Mouse (Mus musculus): ENCODE measurements around the gene Rin2. TPM values are rescaled to one million over a fixed set of nuclear protein-coding genes. Genes with fewer than 3 reads are reported as not detected.
A peak's percentile ranks its signal among the peaks of the same experiment; 100 is the strongest.
"Not testable (repeated sequence)": the region's sequence is repeated elsewhere in the genome, so short reads cannot be mapped to it uniquely, and the experiment has no call there.

Rin2 gene
- polyA plus RNA-seq, 1 experiment from 2014 or later = 21.4 TPM

GRCm38 (mm10) chr2:145884036-145884912, 209.3 kb downstream of the Rin2 start:
- ATAC-seq (ENCODE audit: low FRiP score) = no peak
- H3K9ac ChIP-seq = no peak overlapping the region
- H3K4me1 ChIP-seq = peaks cover 5% of the 10 kb centered on the region; the same call in 1 of the 2 replicates
- H3K4me3 ChIP-seq = no peak overlapping the region
- peak overlapping the region; percentile 13 for H3K4me2 ChIP-seq (replicated peaks)
- H3K9me3 ChIP-seq (replicated peaks) = no peaks in the 10 kb centered on the region
- no peaks in the 10 kb centered on the region for H3K27me3 ChIP-seq
- peaks cover 20% of the 10 kb centered on the region for H3K36me3 ChIP-seq
- peak overlapping the region; percentile 70; the same call in 1 of the 2 replicates for H3K27ac ChIP-seq
- 41% methylated on average over 17 of the region's 17 CpGs for WGBS

GRCm38 (mm10) chr2:145884913-145885785, 210.1 kb downstream of the Rin2 start:
- Histone ChIP-seq H3K27ac (peak overlapping the region; percentile 70; the same call in 1 of the 2 replicates), H3K36me3 (peaks cover 16% of the 10 kb centered on the region), H3K27me3 (no peaks in the 10 kb centered on the region), H3K4me1 (peaks cover 5% of the 10 kb centered on the region; the same call in 1 of the 2 replicates), H3K9ac (no peak overlapping the region), H3K4me3 (no peak overlapping the region), H3K9me3 (replicated peaks) (no peaks in the 10 kb centered on the region), H3K4me2 (replicated peaks) (no peak overlapping the region)
- no peak for ATAC-seq (ENCODE audit: low FRiP score)
- WGBS = 68% methylated on average over 14 of the region's 14 CpGs

DNA sequence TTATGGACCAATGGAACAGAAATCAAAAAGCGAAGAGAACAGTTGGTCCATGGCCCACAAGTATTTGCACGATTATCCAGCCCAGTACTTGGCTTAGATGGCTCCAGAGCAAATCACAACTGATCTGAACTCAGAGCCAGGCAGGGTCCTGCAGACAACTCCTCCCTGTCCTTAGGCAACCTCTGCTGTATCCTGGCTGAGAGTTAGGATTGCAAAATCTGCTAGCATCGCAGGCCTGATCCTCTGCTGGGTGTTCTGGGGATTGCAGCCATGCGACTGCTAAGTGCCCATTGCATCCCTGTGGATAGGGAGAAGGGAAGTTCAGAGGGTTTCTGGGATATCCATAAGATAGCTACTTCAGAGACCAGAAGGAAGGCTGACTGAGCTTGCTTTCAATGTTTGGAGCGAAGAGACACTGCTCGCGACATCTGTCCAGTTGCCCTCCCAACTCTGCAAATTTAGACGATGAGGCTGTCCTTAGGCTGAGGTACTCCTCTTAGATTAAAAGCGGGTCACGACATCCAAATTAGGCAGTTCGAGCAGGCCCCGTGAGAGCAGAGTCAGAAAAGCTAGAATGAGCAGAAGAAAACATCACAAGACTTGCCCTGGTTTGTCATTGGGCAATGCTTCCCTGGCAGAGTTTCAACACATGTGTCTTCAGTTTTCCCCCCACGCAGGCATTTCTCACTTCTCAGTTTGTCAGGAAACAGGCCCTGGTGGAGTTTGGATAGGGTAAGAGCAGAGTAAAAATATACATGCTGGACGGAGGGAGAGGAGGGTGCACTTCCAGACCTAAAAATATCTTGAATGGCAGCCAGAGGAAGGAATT, 213.1 kb downstream of the Rin2 start:
- WGBS = 72% methylated on average over 14 of the region's 14 CpGs
- H3K27me3 ChIP-seq = no peaks in the 10 kb centered on the region

DNA sequence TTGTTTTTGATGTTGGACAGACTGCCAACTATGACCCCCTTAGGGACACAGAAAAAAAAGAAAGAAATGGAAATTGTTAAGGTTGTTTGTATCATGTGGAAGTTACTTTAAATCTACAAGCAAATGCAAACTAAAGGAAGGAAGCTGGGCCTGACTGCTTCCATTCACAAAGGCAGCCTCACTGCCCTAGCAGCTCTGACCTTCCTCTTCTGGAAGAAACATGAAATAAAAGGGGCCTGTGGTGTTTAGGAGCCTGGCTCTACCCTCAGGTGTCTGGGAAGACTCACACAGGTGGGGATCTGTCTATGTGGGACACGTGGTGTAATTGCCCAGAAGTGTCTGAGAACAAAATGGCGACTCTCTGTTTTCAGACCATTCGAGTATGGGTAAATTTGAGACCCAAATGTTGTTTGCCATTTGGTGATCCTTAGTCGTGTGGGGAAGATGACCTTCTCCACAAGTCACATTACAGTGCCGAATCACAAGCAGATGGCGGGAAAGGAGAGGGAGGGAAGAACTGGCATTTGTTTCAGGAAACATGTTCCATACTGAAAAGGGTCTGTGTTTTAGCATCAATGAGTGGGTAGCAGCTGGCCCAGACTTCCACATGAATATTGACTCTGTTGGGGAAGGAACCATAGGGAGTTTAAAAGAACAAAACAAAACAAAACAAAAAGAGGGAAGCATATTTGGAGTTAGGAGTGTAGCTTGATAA, 213.9 kb downstream of the Rin2 start:
- Histone ChIP-seq H3K4me1 (peaks cover 4% of the 10 kb centered on the region; the same call in 1 of the 2 replicates), H3K9me3 (replicated peaks) (no peaks in the 10 kb centered on the region), H3K9ac (no peak overlapping the region), H3K4me3 (no peak overlapping the region), H3K27me3 (no peaks in the 10 kb centered on the region), H3K36me3 (peaks cover 12% of the 10 kb centered on the region), H3K27ac (peak overlapping the region; percentile 66; the same call in 1 of the 2 replicates), H3K4me2 (replicated peaks) (no peak overlapping the region)
- no peak for ATAC-seq (ENCODE audit: low FRiP score)
- WGBS = 59% methylated on average over 6 of the region's 6 CpGs

More for the DNA sequence above, 213.1 kb downstream of the Rin2 start:
- no peak for ATAC-seq (ENCODE audit: low FRiP score)
- Histone ChIP-seq H3K9me3 (replicated peaks) (no peaks in the 10 kb centered on the region), H3K4me1 (peaks cover 5% of the 10 kb centered on the region; the same call in 1 of the 2 replicates), H3K4me2 (replicated peaks) (no peak overlapping the region), H3K9ac (no peak overlapping the region), H3K4me3 (no peak overlapping the region), H3K27ac (no peak overlapping the region; the same call in 1 of the 2 replicates), H3K36me3 (peaks cover 12% of the 10 kb centered on the region)

- H3K4me3 ChIP-seq = no peak overlapping the region
- ATAC-seq (ENCODE audit: low FRiP score) = no peak
- H3K36me3 ChIP-seq = peaks cover 8% of the 10 kb centered on the region
- no peak overlapping the region for H3K27ac ChIP-seq
- H3K9me3 ChIP-seq (replicated peaks) = no peaks in the 10 kb centered on the region
- H3K27me3 ChIP-seq = no peaks in the 10 kb centered on the region
- no peaks in the 10 kb centered on the region for H3K4me1 ChIP-seq
- H3K9ac ChIP-seq = no peak overlapping the region
- no peak overlapping the region for H3K4me2 ChIP-seq (replicated peaks)
- 98% methylated on average over 2 of the region's 2 CpGs for WGBS
These were observed 215.6 kb downstream of the Rin2 start for GRCm38 (mm10) chr2:145890571-145890970.

- no peak overlapping the region for H3K4me3 ChIP-seq
- no peaks in the 10 kb centered on the region for H3K27me3 ChIP-seq
- WGBS = over 99% methylated on average over 6 of the region's 6 CpGs
- ATAC-seq (ENCODE audit: low FRiP score) = no peak
- H3K9me3 ChIP-seq (replicated peaks) = no peaks in the 10 kb centered on the region
- no peak overlapping the region for H3K4me2 ChIP-seq (replicated peaks)
- H3K36me3 ChIP-seq = no peaks in the 10 kb centered on the region
- H3K27ac ChIP-seq = no peak overlapping the region
- no peaks in the 10 kb centered on the region for H3K4me1 ChIP-seq
- H3K9ac ChIP-seq = no peak overlapping the region
These were observed 218.7 kb downstream of the Rin2 start for GRCm38 (mm10) chr2:145893756-145894155.

GRCm38 (mm10) chr2:145898106-145898505, 223.1 kb downstream of the Rin2 start:
- Histone ChIP-seq H3K4me3 (no peak overlapping the region), H3K36me3 (no peaks in the 10 kb centered on the region), H3K9me3 (replicated peaks) (no peaks in the 10 kb centered on the region), H3K27me3 (no peaks in the 10 kb centered on the region), H3K9ac (no peak overlapping the region), H3K27ac (no peak overlapping the region), H3K4me1 (peaks cover 3% of the 10 kb centered on the region; the same call in 1 of the 2 replicates), H3K4me2 (replicated peaks) (no peak overlapping the region)
- no peak for ATAC-seq (ENCODE audit: low FRiP score)
- 79% methylated on average over 9 of the region's 9 CpGs for WGBS

GRCm38 (mm10) chr2:145900318-145900717, 225.3 kb downstream of the Rin2 start:
- not testable (repeated sequence) for H3K9me3 ChIP-seq (replicated peaks); H3K27ac ChIP-seq; H3K4me3 ChIP-seq; H3K36me3 ChIP-seq; ATAC-seq (ENCODE audit: low FRiP score); H3K4me2 ChIP-seq (replicated peaks); H3K27me3 ChIP-seq; H3K9ac ChIP-seq
- WGBS = 77% methylated on average over 6 of the region's 8 CpGs
- H3K4me1 ChIP-seq = peaks cover 16% of the 10 kb centered on the region

- H3K9ac ChIP-seq = no peak within 1 kb of the TSS
- no peak within 1 kb of the TSS for H3K27ac ChIP-seq
- H3K36me3 ChIP-seq = 0 out of 2 replicates have a peak, but pooled peaks cover under 1% of the 10 kb centered on the region
- 88% methylated on average over 6 of the region's 6 CpGs for WGBS
- peak within 1 kb of the TSS; percentile 63 for H3K4me2 ChIP-seq (replicated peaks)
- peak within 1 kb of the TSS; percentile 99 for H3K4me3 ChIP-seq
- no peak for ATAC-seq (ENCODE audit: low FRiP score)
- no peaks in the 10 kb centered on the region for H3K9me3 ChIP-seq (replicated peaks)
- H3K4me1 ChIP-seq = peaks cover 16% of the 10 kb centered on the region
- no peaks in the 10 kb centered on the region for H3K27me3 ChIP-seq
These were observed 226.8 kb downstream of the Rin2 start, which contains the start of gene Naa20 for GRCm38 (mm10) chr2:145901861-145902260. Gene Naa20, plus strand, starts transcription at chr2:145902099.

GRCm38 (mm10) chr2:145903061-145903901, 228.3 kb downstream of the Rin2 start:
- H3K27me3 ChIP-seq = no peaks in the 10 kb centered on the region
- peak overlapping the region; percentile 85 for H3K27ac ChIP-seq
- 0 out of 2 replicates have a peak, but pooled peaks cover 8% of the 10 kb centered on the region for H3K36me3 ChIP-seq
- peak; percentile 97 for ATAC-seq (ENCODE audit: low FRiP score)
- H3K4me1 ChIP-seq = peaks cover 16% of the 10 kb centered on the region
- peak overlapping the region; percentile 63 for H3K4me2 ChIP-seq (replicated peaks)
- H3K4me3 ChIP-seq = peak overlapping the region; percentile 99
- WGBS = 0% methylated on average over 67 of the region's 68 CpGs
- peak overlapping the region; percentile 93 for H3K9ac ChIP-seq
- no peaks in the 10 kb centered on the region for H3K9me3 ChIP-seq (replicated peaks)

Measured in hindbrain, embryonic 12.5 days (tissue).